Mouse (Mus musculus) kidney, postnatal 10 days (tissue): Measurements from ENCODE around the gene Clcf1.

Experiments
- DNase-seq: peaks from one replicate; pipeline ENCODE4 v3.0.0; 2021; ENCODE audit warnings: mixed read lengths

The Clcf1 gene

GRCm38 (mm10) chr19:4214071-4214770 lies at the start of gene Clcf1, which contains the start of gene AC109138.7:
Clcf1 (plus strand) TSS chr19:4214238.
AC109138.7 (plus strand) TSS chr19:4214357.
- peak; percentile 78 for DNase-seq

- no peak for DNase-seq
Observed at GRCm38 (mm10) chr19:4164721-4165120, 49.3 kb upstream of the Clcf1 start.

GRCm38 (mm10) chr19:4166678-4167476 lies 47.2 kb upstream of the Clcf1 start:
- DNase-seq, result no peak

- DNase-seq, result peak; percentile 100
Observed at GRCm38 (mm10) chr19:4169378-4169784, 44.7 kb upstream of the Clcf1 start.

GRCm38 (mm10) chr19:4169810-4170209 lies 44.2 kb upstream of the Clcf1 start:
- no peak for DNase-seq

GRCm38 (mm10) chr19:4170723-4171392 lies 43.2 kb upstream of the Clcf1 start:
- no peak for DNase-seq

- DNase-seq, result peak; percentile 17
Observed at GRCm38 (mm10) chr19:4171393-4172290, 42.4 kb upstream of the Clcf1 start.

GRCm38 (mm10) chr19:4172925-4173324 lies 41.1 kb upstream of the Clcf1 start:
- DNase-seq, result peak; percentile 15

- peak; percentile 60 for DNase-seq
Observed at GRCm38 (mm10) chr19:4175368-4175947, 38.6 kb upstream of the Clcf1 start, which contains the start of gene Carns1. Carns1 (minus strand) TSS chr19:4175479.

GRCm38 (mm10) chr19:4180411-4180810 lies 33.6 kb upstream of the Clcf1 start:
- DNase-seq, result no peak

GRCm38 (mm10) chr19:4181892-4182291 lies 32.1 kb upstream of the Clcf1 start:
- peak; percentile 71 for DNase-seq

GRCm38 (mm10) chr19:4183689-4184088 lies 30.3 kb upstream of the Clcf1 start:
- DNase-seq, result no peak

- DNase-seq, result peak; percentile 68
Observed at GRCm38 (mm10) chr19:4184976-4185975, 28.8 kb upstream of the Clcf1 start.

GRCm38 (mm10) chr19:4187303-4187702 lies 26.7 kb upstream of the Clcf1 start:
- DNase-seq, result no peak

GRCm38 (mm10) chr19:4189051-4189620 lies 24.9 kb upstream of the Clcf1 start:
- DNase-seq, result no peak

- peak; percentile 59 for DNase-seq
Observed at GRCm38 (mm10) chr19:4190831-4191334, 23.2 kb upstream of the Clcf1 start, which contains the start of gene Tbc1d10c. Tbc1d10c (minus strand) TSS chr19:4191284.

GRCm38 (mm10) chr19:4191528-4192250 lies 22.3 kb upstream of the Clcf1 start, which contains the start of gene Ppp1ca:
Ppp1ca (plus strand) TSS chr19:4192065.
- peak; percentile 99 for DNase-seq

- peak; percentile 55 for DNase-seq
Observed at GRCm38 (mm10) chr19:4192251-4192985, 21.6 kb upstream of the Clcf1 start.
